Mouse (Mus musculus) embryonic facial prominence, embryonic 14.5 days (tissue): ENCODE data around the gene Gm17655. TPM values are rescaled to one million over a fixed set of nuclear protein-coding genes. Genes with fewer than 3 reads are reported as not detected.
"Not testable (repeated sequence)": the region's sequence is repeated elsewhere in the genome, so short reads cannot be mapped to it uniquely, and the experiment has no call there.

Experiments
- ATAC-seq: fragments of 200-750 bp; cut with Nextera tagmentation; 2 replicates; pipeline ENCODE4 v1.8.0; 2017; ENCODE audit warnings: low read depth, moderate number of reproducible peaks, moderate TSS enrichment
- DNase-seq: peaks from one replicate; pipeline ENCODE4 v3.0.0-alpha.2; 2015; ENCODE audit warnings: low spot score
- H3K27ac ChIP-seq: fragments of 300-500 bp; sonication (generic); replicated peaks from 2 replicates; pipeline ENCODE4 v1.5.1; 2014; ENCODE audit warnings: low read depth, mild to moderate bottlenecking, low read length, moderate library complexity
- H3K27me3 ChIP-seq: fragments of 300-500 bp; sonication (generic); replicated peaks from 2 replicates; pipeline ENCODE4 v1.6.1; 2014; ENCODE audit warnings: low read length; ENCODE audit not compliant: control insufficient read depth, insufficient read depth
- H3K36me3 ChIP-seq: fragments of 300-500 bp; sonication (generic); 2 replicates; pipeline ENCODE4 v1.6.1; 2014; ENCODE audit warnings: low read length, mixed read lengths; ENCODE audit not compliant: control insufficient read depth, insufficient read depth
- H3K4me1 ChIP-seq: fragments of 300-500 bp; sonication (generic); 2 replicates; pipeline ENCODE4 v1.6.1; 2014; ENCODE audit warnings: antibody characterized with exemption, low read length; ENCODE audit not compliant: control insufficient read depth, insufficient read depth
- H3K4me2 ChIP-seq: fragments of 300-500 bp; sonication (generic); 2 replicates; pipeline ENCODE4 v1.6.1; 2014; ENCODE audit warnings: low read depth, mild to moderate bottlenecking, low read length, moderate library complexity, mixed read lengths
- H3K4me3 ChIP-seq: fragments of 300-500 bp; sonication (generic); 2 replicates; pipeline ENCODE4 v1.5.1; 2014; ENCODE audit warnings: low read depth, mild to moderate bottlenecking, low read length
- H3K9ac ChIP-seq: fragments of 300-500 bp; sonication (generic); 2 replicates; pipeline ENCODE4 v1.6.1; 2014; ENCODE audit warnings: low read depth, mild to moderate bottlenecking, low read length, moderate library complexity, mixed read lengths
- H3K9me3 ChIP-seq: fragments of 300-500 bp; sonication (generic); 2 replicates; pipeline ENCODE4 v1.6.1; 2016; ENCODE audit warnings: low read length; ENCODE audit not compliant: control insufficient read depth
- WGBS: fragments of 180-500 bp; shearing (Covaris S2); extraction: QIAGEN DNeasy Blood & Tissue Kit; methylation state at CpG from one replicate; pipeline ENCODE4 v1.1.7; 2014; 5-methylcytosine and 5-hydroxymethylcytosine counted together
- polyA plus RNA-seq: library from polyadenylated mRNA; unstranded; fragments of >200 nt; fragmentation: Nextera tagmentation; extraction: Ambion mirVana; gene quantifications from 2 replicates; pipeline ENCODE4 v1.2.1, GENCODE M21; 2014

Gm17655 gene
- polyA plus RNA-seq, 1 experiment from 2014 or later = 2.1 TPM

DNA sequence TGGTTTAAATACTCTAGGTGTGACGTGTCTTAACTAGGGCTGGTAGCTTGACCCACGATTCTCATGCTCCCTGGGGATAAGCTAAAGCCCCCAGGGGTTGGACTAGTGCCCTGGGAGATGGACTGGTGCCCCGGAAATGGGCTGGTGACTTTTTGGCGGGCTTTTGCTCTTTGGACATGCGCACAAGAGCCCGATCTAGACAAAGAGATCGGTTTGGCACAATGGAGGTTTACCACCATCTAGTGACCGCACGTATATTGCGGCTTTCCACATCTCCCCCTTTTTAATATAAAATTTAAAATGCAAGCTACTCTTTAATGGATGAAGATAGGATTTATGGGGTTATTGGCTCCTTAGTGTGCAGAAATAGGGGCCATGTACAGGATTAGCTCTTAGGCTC, 56.5 kb downstream of the Gm17655 start:
- ATAC-seq, H3K27me3 ChIP-seq, H3K27ac ChIP-seq, H3K4me1 ChIP-seq, H3K9me3 ChIP-seq, H3K4me3 ChIP-seq, H3K4me2 ChIP-seq, DNase-seq, H3K9ac ChIP-seq, H3K36me3 ChIP-seq: not testable (repeated sequence)
- WGBS = 86% methylated on average over 10 of the region's 10 CpGs

Other genes starting within 250 kb of the Gm17655 start
- gene Gm15446, start 149.1 kb downstream of the Gm17655 start, polyA plus RNA-seq = 0.57 and 0.81 TPM in 2 replicates
- 19.3 and 21.3 TPM in 2 replicates for gene Zfp932, start 76.0 kb downstream of the Gm17655 start, polyA plus RNA-seq
- gene Gm35315, start 21.9 kb upstream of the Gm17655 start, polyA plus RNA-seq = 0.71 and 1.0 TPM in 2 replicates
- 1.7 and 1.8 TPM in 2 replicates for gene Plcxd1, start 27.5 kb upstream of the Gm17655 start, polyA plus RNA-seq
- 25.8 and 28.2 TPM in 2 replicates for gene Gtpbp6, start 35.7 kb upstream of the Gm17655 start, polyA plus RNA-seq
- gene Zfp605, start 37.6 kb upstream of the Gm17655 start, polyA plus RNA-seq = 4.0 and 4.8 TPM in 2 replicates
- 35.6 and 38.7 TPM in 2 replicates for gene Chfr, start 63.3 kb upstream of the Gm17655 start, polyA plus RNA-seq
- gene Golga3, start 104.2 kb upstream of the Gm17655 start, polyA plus RNA-seq = 30.1 and 31.5 TPM in 2 replicates
- 26.5 and 29.1 TPM in 2 replicates for gene Ankle2, start 158.5 kb upstream of the Gm17655 start, polyA plus RNA-seq
- gene Pgam5, start 197.4 kb upstream of the Gm17655 start, polyA plus RNA-seq = 57.5 and 68.9 TPM in 2 replicates
- 5.2 and 6.7 TPM in 2 replicates for gene Pxmp2, start 213.7 kb upstream of the Gm17655 start, polyA plus RNA-seq
- 20.5 and 24.5 TPM in 2 replicates for gene Pole, start 213.8 kb upstream of the Gm17655 start, polyA plus RNA-seq